In genomic region chr2:157704991-157705776, GRCm38 (mm10) we compare ENCODE assay signal across 9 mouse cellular contexts. TPM values are rescaled to one million over a fixed set of nuclear protein-coding genes. Genes with fewer than 3 reads are reported as not detected.
DNase-seq lines count a peak whose midpoint lies in the region; ATAC-seq lines count a peak whose summit lies in the region.
"Had no signal": no experiment of that assay in that cellular context is flagged by ENCODE, and none has a peak within 500 bp of the region (broad histone marks: within the 10 kb centered on the region; RNA-seq: fewer than 3 reads in every experiment).

No protein-coding gene starts in this region.

- H3K4me2 ChIP-seq in hindbrain, embryonic 11.5 days (replicated peaks; ENCODE audit: low read depth, low read length), result no peak overlapping the region
- peak overlapping the region; percentile 19; the same call in 1 of the 2 replicates for H3K4me2 ChIP-seq in midbrain, embryonic 11.5 days
- no peak overlapping the region for H3K4me2 ChIP-seq in liver, embryonic 12.5 days

- ATAC-seq in cerebellum, adult (ENCODE audit: insufficient number of reproducible peaks, low FRiP score, low TSS enrichment), result no peak
- peak; percentile 74 for ATAC-seq in hindbrain, embryonic 11.5 days (ENCODE audit: low FRiP score)
- ATAC-seq in midbrain, embryonic 11.5 days (ENCODE audit: low FRiP score), result peak; percentile 81
- no peak for ATAC-seq in megakaryocyte progenitor cell, adult 5-6 weeks (replicated peaks; ENCODE audit: poor library complexity)
- ATAC-seq in liver, embryonic 12.5 days, result no peak

- 20% methylated on average over 28 of the region's 28 CpGs for WGBS in hindbrain, embryonic 11.5 days
- WGBS in midbrain, embryonic 11.5 days, result 19% methylated on average over 28 of the region's 28 CpGs
- 46% methylated on average over 28 of the region's 28 CpGs for WGBS in liver, embryonic 12.5 days (ENCODE audit: insufficient replicate concordance)

- no peaks in the 10 kb centered on the region for H3K36me3 ChIP-seq in hindbrain, embryonic 11.5 days (ENCODE audit: control insufficient read depth, insufficient read depth, low read length)
- H3K36me3 ChIP-seq in midbrain, embryonic 11.5 days (ENCODE audit: control insufficient read depth, insufficient read depth, low read length), result no peaks in the 10 kb centered on the region
- no peaks in the 10 kb centered on the region for H3K36me3 ChIP-seq in liver, embryonic 12.5 days

- H3K27ac ChIP-seq in hindbrain, embryonic 11.5 days (ENCODE audit: low read depth, low read length), result peak overlapping the region; percentile 51
- H3K27ac ChIP-seq in midbrain, embryonic 11.5 days (ENCODE audit: low read depth, low read length), result no peak overlapping the region
- no peak overlapping the region for H3K27ac ChIP-seq in liver, embryonic 12.5 days

- H3K4me3 ChIP-seq in hindbrain, embryonic 11.5 days (ENCODE audit: low read depth, low read length), result no peak overlapping the region
- no peak overlapping the region for H3K4me3 ChIP-seq in midbrain, embryonic 11.5 days (ENCODE audit: low read depth, low read length)
- H3K4me3 ChIP-seq in liver, embryonic 12.5 days, result no peak overlapping the region
- H3K4me3 ChIP-seq: myocyte had no signal

- peaks cover 6% of the 10 kb centered on the region; the same call in 1 of the 2 replicates for H3K4me1 ChIP-seq in hindbrain, embryonic 11.5 days (replicated peaks; ENCODE audit: control insufficient read depth, insufficient read depth, low read length)
- H3K4me1 ChIP-seq in midbrain, embryonic 11.5 days (ENCODE audit: control insufficient read depth, insufficient read depth, low read length), result peaks cover 16% of the 10 kb centered on the region
- H3K4me1 ChIP-seq in liver, embryonic 12.5 days, result no peaks in the 10 kb centered on the region

- DNase-seq in cerebellum, adult 8-10 months, result peak; percentile 12
- DNase-seq in adrenal gland, postnatal 14 days, result peak; percentile 28
- DNase-seq in hindbrain, embryonic 11.5 days (ENCODE audit: low spot score), result peak; percentile 53
- peak; percentile 85 for DNase-seq in midbrain, embryonic 11.5 days (ENCODE audit: low spot score, missing footprints)
- DNase-seq in T-cell, adult 2 months (ENCODE audit: low spot score), result no peak

- no peaks in the 10 kb centered on the region for H3K9me3 ChIP-seq in hindbrain, embryonic 11.5 days (ENCODE audit: control insufficient read depth, low read length)
- no peaks in the 10 kb centered on the region for H3K9me3 ChIP-seq in midbrain, embryonic 11.5 days (ENCODE audit: control insufficient read depth, low read length)
- no peaks in the 10 kb centered on the region for H3K9me3 ChIP-seq in liver, embryonic 12.5 days (replicated peaks)

- no peak overlapping the region for H3K9ac ChIP-seq in hindbrain, embryonic 11.5 days (ENCODE audit: low read depth, low read length)
- H3K9ac ChIP-seq in midbrain, embryonic 11.5 days (ENCODE audit: low read length), result no peak overlapping the region
- no peak overlapping the region for H3K9ac ChIP-seq in liver, embryonic 12.5 days

- H3K27me3 ChIP-seq in hindbrain, embryonic 11.5 days (ENCODE audit: control insufficient read depth, insufficient read depth, low read length), result no peaks in the 10 kb centered on the region; the same call in none of the 2 replicates
- no peaks in the 10 kb centered on the region for H3K27me3 ChIP-seq in midbrain, embryonic 11.5 days (ENCODE audit: control insufficient read depth, insufficient read depth, low read length)
- H3K27me3 ChIP-seq in liver, embryonic 12.5 days (replicated peaks), result peaks cover 39% of the 10 kb centered on the region

RNA-seq across cellular contexts. Expression of gene Ctnnbl1, which starts 32.0 kb away (rescaled TPM):
- total RNA-seq in adrenal gland, postnatal 14 days (2021), result 18.4 and 20.5 TPM in 2 replicates
- 90.1 and 104 TPM in 2 replicates for polyA plus RNA-seq in hindbrain, embryonic 11.5 days (2014; fragmentation: Nextera tagmentation; extraction: Ambion mirVana)
- 98.8 and 109 TPM in 2 replicates for polyA plus RNA-seq in midbrain, embryonic 11.5 days (2014; fragmentation: Nextera tagmentation; extraction: Ambion mirVana)
- 22.5 and 26.0 TPM in 2 replicates for total RNA-seq in megakaryocyte progenitor cell, adult 5-6 weeks (2015)
- total RNA-seq in megakaryocyte progenitor cell, adult 5-6 weeks (2017), result 44.0 and 52.0 TPM in 2 replicates
- polyA plus RNA-seq in liver, embryonic 12.5 days (2016; fragmentation: Nextera tagmentation; extraction: Ambion mirVana), result 35.7 and 39.0 TPM in 2 replicates

Comparison
In these comparisons a context has a peak if more than half of its experiments do, and no peak if none do; other contexts are left out.
1. ATAC-seq: peak in hindbrain, embryonic 11.5 days (single experiment) and midbrain, embryonic 11.5 days (single experiment); none in cerebellum, adult (single experiment), megakaryocyte progenitor cell, adult 5-6 weeks (single experiment) and liver, embryonic 12.5 days (single experiment).